Mouse (Mus musculus): ENCODE measurements at regions not wholly inside any gene's neighbourhood (a gene's known extent, or its start where the extent isn't known, plus 50 kb on each side); places are given as distances from the start of the nearest gene placed in this dataset.

DNA sequence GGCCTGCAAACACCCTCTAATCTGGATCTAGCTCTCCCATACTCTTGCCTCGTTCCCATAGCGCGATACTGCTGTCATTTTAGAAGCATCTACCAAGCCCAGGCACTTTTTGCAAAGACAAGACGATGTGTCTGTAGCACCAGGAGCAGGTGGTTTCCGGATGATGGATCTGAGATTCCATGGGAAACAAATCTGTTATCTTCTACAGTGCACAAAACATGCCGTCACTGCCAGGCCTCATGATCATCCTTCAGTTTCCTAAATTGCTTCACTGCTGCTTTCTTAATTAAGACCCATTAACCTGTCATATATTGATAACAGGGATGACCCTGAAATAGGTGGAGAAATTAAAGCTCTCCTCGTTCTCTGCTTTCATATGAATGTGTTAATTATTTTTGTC is 232.9 kb downstream of the Zfp619 start:
- no peak for TF ChIP-seq CTCF (IDR thresholded peaks at IDR 0.05; ENCODE audit: low read depth)
- WGBS: 81% methylated on average over 7 of the region's 7 CpGs
- Histone ChIP-seq H3K9me3 (ENCODE audit: control insufficient read depth) (no peaks in the 10 kb centered on the region), H3K4me1 (replicated peaks; ENCODE audit: control insufficient read depth, insufficient read depth, low read length) (no peaks in the 10 kb centered on the region), H3K36me3 (ENCODE audit: control insufficient read depth, insufficient read depth) (no peaks in the 10 kb centered on the region), H3K27me3 (replicated peaks; ENCODE audit: control insufficient read depth, insufficient read depth, low read length) (no peaks in the 10 kb centered on the region), H3K4me2 (replicated peaks; ENCODE audit: low read depth) (no peak overlapping the region), H3K4me3 (ENCODE audit: low read depth, low read length) (no peak overlapping the region), H3K27ac (ENCODE audit: low read depth, low read length) (no peak overlapping the region), H3K9ac (ENCODE audit: low read depth, low read length) (no peak overlapping the region)
- ATAC-seq: no peak

GRCm38 (mm10) chr7:39764366-39764765 is 246.8 kb downstream of the Zfp619 start:
- no peak overlapping the region for H3K27ac ChIP-seq (ENCODE audit: low read depth, low read length)
- H3K4me1 ChIP-seq (replicated peaks; ENCODE audit: control insufficient read depth, insufficient read depth, low read length): no peaks in the 10 kb centered on the region
- no peaks in the 10 kb centered on the region for H3K9me3 ChIP-seq (ENCODE audit: control insufficient read depth)
- no peak overlapping the region for H3K4me3 ChIP-seq (ENCODE audit: low read depth, low read length)
- no peak overlapping the region for H3K9ac ChIP-seq (ENCODE audit: low read depth, low read length)
- no peak overlapping the region for H3K4me2 ChIP-seq (replicated peaks; ENCODE audit: low read depth)
- WGBS: 80% methylated on average over 2 of the region's 2 CpGs
- H3K36me3 ChIP-seq (ENCODE audit: control insufficient read depth, insufficient read depth): no peaks in the 10 kb centered on the region
- ATAC-seq: no peak
- no peak for TF ChIP-seq CTCF (IDR thresholded peaks at IDR 0.05; ENCODE audit: low read depth)
- H3K27me3 ChIP-seq (replicated peaks; ENCODE audit: control insufficient read depth, insufficient read depth, low read length): no peaks in the 10 kb centered on the region

GRCm38 (mm10) chr7:39765094-39765493 is 247.5 kb downstream of the Zfp619 start:
- H3K9ac ChIP-seq (ENCODE audit: low read depth, low read length): no peak overlapping the region
- no peaks in the 10 kb centered on the region for H3K36me3 ChIP-seq (ENCODE audit: control insufficient read depth, insufficient read depth)
- no peak for TF ChIP-seq CTCF (IDR thresholded peaks at IDR 0.05; ENCODE audit: low read depth)
- no peaks in the 10 kb centered on the region for H3K4me1 ChIP-seq (replicated peaks; ENCODE audit: control insufficient read depth, insufficient read depth, low read length)
- ATAC-seq: no peak
- no peaks in the 10 kb centered on the region for H3K27me3 ChIP-seq (replicated peaks; ENCODE audit: control insufficient read depth, insufficient read depth, low read length)
- no peak overlapping the region for H3K4me3 ChIP-seq (ENCODE audit: low read depth, low read length)
- no peaks in the 10 kb centered on the region for H3K9me3 ChIP-seq (ENCODE audit: control insufficient read depth)
- H3K27ac ChIP-seq (ENCODE audit: low read depth, low read length): no peak overlapping the region
- WGBS: 87% methylated on average over 5 of the region's 5 CpGs
- no peak overlapping the region for H3K4me2 ChIP-seq (replicated peaks; ENCODE audit: low read depth)

DNA sequence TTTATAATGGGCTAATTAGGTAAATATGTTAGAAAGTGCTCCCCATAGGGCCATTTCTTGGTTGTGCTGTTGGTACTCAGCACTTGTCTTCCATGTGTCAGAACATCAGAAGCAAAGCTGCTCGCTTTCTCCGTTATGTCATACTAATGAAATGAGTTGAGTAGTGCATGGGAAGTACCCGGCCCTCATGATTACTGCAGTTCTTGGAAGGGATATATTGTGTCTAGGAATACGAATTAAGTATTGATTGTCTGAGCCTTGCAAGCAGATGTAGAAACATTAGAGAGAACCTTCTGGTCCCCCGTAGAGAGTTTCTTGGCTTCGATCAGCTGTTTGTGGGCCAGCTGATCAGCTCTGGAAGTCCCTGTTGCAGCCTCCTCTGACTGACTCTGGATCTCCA is 255.7 kb downstream of the Zfp619 start:
- no peak overlapping the region for H3K4me3 ChIP-seq (ENCODE audit: low read depth, low read length)
- no peaks in the 10 kb centered on the region for H3K4me1 ChIP-seq (replicated peaks; ENCODE audit: control insufficient read depth, insufficient read depth, low read length)
- H3K27ac ChIP-seq (ENCODE audit: low read depth, low read length): no peak overlapping the region
- no peak overlapping the region for H3K9ac ChIP-seq (ENCODE audit: low read depth, low read length)
- no peaks in the 10 kb centered on the region for H3K9me3 ChIP-seq (ENCODE audit: control insufficient read depth)
- 93% methylated on average over 6 of the region's 6 CpGs for WGBS
- H3K36me3 ChIP-seq (ENCODE audit: control insufficient read depth, insufficient read depth): no peaks in the 10 kb centered on the region
- H3K4me2 ChIP-seq (replicated peaks; ENCODE audit: low read depth): no peak overlapping the region
- no peak for TF ChIP-seq CTCF (IDR thresholded peaks at IDR 0.05; ENCODE audit: low read depth)
- no peak for ATAC-seq
- no peaks in the 10 kb centered on the region for H3K27me3 ChIP-seq (replicated peaks; ENCODE audit: control insufficient read depth, insufficient read depth, low read length)

- no peak for TF ChIP-seq CTCF (IDR thresholded peaks at IDR 0.05; ENCODE audit: low read depth)
- no peak for ATAC-seq
- Histone ChIP-seq H3K27ac (ENCODE audit: low read depth, low read length) (no peak overlapping the region), H3K27me3 (replicated peaks; ENCODE audit: control insufficient read depth, insufficient read depth, low read length) (no peaks in the 10 kb centered on the region), H3K9me3 (ENCODE audit: control insufficient read depth) (no peaks in the 10 kb centered on the region), H3K9ac (ENCODE audit: low read depth, low read length) (no peak overlapping the region), H3K4me1 (replicated peaks; ENCODE audit: control insufficient read depth, insufficient read depth, low read length) (no peaks in the 10 kb centered on the region), H3K36me3 (ENCODE audit: control insufficient read depth, insufficient read depth) (no peaks in the 10 kb centered on the region), H3K4me2 (replicated peaks; ENCODE audit: low read depth) (no peak overlapping the region), H3K4me3 (ENCODE audit: low read depth, low read length) (no peak overlapping the region)
- WGBS: 78% methylated on average over 4 of the region's 4 CpGs
Observed at GRCm38 (mm10) chr7:39789321-39789720, 271.8 kb downstream of the Zfp619 start.

GRCm38 (mm10) chr7:39789880-39790279 is 272.3 kb downstream of the Zfp619 start:
- Histone ChIP-seq H3K27me3 (replicated peaks; ENCODE audit: control insufficient read depth, insufficient read depth, low read length) (no peaks in the 10 kb centered on the region), H3K27ac (ENCODE audit: low read depth, low read length) (no peak overlapping the region), H3K4me1 (replicated peaks; ENCODE audit: control insufficient read depth, insufficient read depth, low read length) (no peaks in the 10 kb centered on the region), H3K4me3 (ENCODE audit: low read depth, low read length) (no peak overlapping the region), H3K4me2 (replicated peaks; ENCODE audit: low read depth) (no peak overlapping the region), H3K9me3 (ENCODE audit: control insufficient read depth) (no peaks in the 10 kb centered on the region), H3K36me3 (ENCODE audit: control insufficient read depth, insufficient read depth) (no peaks in the 10 kb centered on the region), H3K9ac (ENCODE audit: low read depth, low read length) (no peak overlapping the region)
- 84% methylated on average over 4 of the region's 4 CpGs for WGBS
- no peak for TF ChIP-seq CTCF (IDR thresholded peaks at IDR 0.05; ENCODE audit: low read depth)
- no peak for ATAC-seq

GRCm38 (mm10) chr7:39794751-39795150 is 277.2 kb downstream of the Zfp619 start:
- TF ChIP-seq CTCF (IDR thresholded peaks at IDR 0.05; ENCODE audit: low read depth): no peak
- Histone ChIP-seq H3K27ac (ENCODE audit: low read depth, low read length) (no peak overlapping the region), H3K9me3 (ENCODE audit: control insufficient read depth) (no peaks in the 10 kb centered on the region), H3K4me3 (ENCODE audit: low read depth, low read length) (no peak overlapping the region), H3K4me1 (replicated peaks; ENCODE audit: control insufficient read depth, insufficient read depth, low read length) (no peaks in the 10 kb centered on the region), H3K9ac (ENCODE audit: low read depth, low read length) (no peak overlapping the region), H3K4me2 (replicated peaks; ENCODE audit: low read depth) (no peak overlapping the region), H3K27me3 (replicated peaks; ENCODE audit: control insufficient read depth, insufficient read depth, low read length) (no peaks in the 10 kb centered on the region), H3K36me3 (ENCODE audit: control insufficient read depth, insufficient read depth) (no peaks in the 10 kb centered on the region)
- 92% methylated on average over 3 of the region's 3 CpGs for WGBS
- ATAC-seq: no peak
